Mouse (Mus musculus): ENCODE measurements around the gene Serpina7.

DNA sequence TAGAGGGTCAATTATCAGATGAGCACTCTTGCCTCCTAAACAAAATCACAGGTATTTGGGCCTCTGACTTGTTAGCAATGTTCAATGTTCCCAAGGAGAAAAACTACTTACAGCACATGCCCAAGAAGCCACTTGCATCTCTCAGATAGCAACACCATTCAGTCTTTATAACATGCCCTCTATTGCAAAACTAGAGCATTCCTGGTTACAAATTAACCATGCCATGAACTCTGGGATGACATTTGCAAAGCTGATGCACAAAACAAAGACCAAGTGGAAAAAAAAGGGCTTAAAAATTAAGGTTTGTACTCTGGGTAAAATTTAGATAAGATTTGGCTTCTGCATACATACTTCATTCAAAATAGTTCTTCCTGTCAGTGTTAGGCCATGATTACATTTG, at the start of gene Serpina7:
- no peak for TF ChIP-seq POLR2A (IDR thresholded peaks at IDR 0.05; ENCODE audit: extremely low read depth, insufficient read depth, low read length)
- TF ChIP-seq CTCF (IDR thresholded peaks at IDR 0.05; ENCODE audit: extremely low read depth, insufficient read depth, low read length): no peak
